Mouse (Mus musculus): ENCODE measurements around the gene Krt77. TPM values are rescaled to one million over a fixed set of nuclear protein-coding genes. Genes with fewer than 3 reads are reported as not detected.

Krt77 gene
- 0.29 and 0.54 TPM in 2 replicates for polyA plus RNA-seq (2015; fragmentation: Nextera tagmentation; extraction: Ambion mirVana)

DNA sequence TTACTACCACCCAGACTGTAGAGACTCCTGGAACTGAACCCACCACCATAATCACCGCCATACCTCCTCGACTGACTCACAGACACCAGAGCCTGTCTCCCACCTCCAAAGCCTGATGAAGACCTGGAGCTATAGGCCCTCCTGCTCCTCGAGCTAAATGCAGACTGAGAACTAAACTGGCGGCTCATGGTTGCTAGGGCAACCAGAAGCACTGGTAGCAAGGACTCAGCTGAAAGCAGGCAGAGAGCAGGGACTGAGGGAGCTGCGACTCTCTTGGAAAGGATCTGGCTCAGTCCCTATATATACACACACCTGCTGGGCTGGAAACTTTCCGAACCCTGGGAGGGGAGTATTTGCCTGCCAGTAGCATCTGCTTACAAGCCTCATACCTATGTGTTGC lies at the start of gene Krt77:
Gene Krt77 (minus strand): TSS at position 275 of the 400 bp plus-strand sequence.
- peak; percentile 47 for ATAC-seq (ENCODE audit: low FRiP score)
- no peak within 1 kb of the TSS for H3K4me2 ChIP-seq
- H3K9ac ChIP-seq (replicated peaks) = no peak within 1 kb of the TSS
- H3K4me3 ChIP-seq (replicated peaks) = no peak within 1 kb of the TSS
- H3K27me3 ChIP-seq (replicated peaks) = no peaks in the 10 kb centered on the region
- H3K27ac ChIP-seq (replicated peaks) = no peak within 1 kb of the TSS
- WGBS = 35% methylated on average over 6 of the region's 6 CpGs
- no peaks in the 10 kb centered on the region for H3K9me3 ChIP-seq (replicated peaks)
- peaks cover 9% of the 10 kb centered on the region; the same call in 1 of the 2 replicates for H3K4me1 ChIP-seq
- no peaks in the 10 kb centered on the region for H3K36me3 ChIP-seq

- no peak overlapping the region for H3K27ac ChIP-seq (replicated peaks)
- H3K27me3 ChIP-seq (replicated peaks) = no peaks in the 10 kb centered on the region
- no peak for ATAC-seq (ENCODE audit: low FRiP score)
- H3K36me3 ChIP-seq = no peaks in the 10 kb centered on the region
- H3K9ac ChIP-seq (replicated peaks) = no peak overlapping the region
- H3K4me2 ChIP-seq = no peak overlapping the region
- no peaks in the 10 kb centered on the region for H3K9me3 ChIP-seq (replicated peaks)
- 80% methylated on average over 2 of the region's 2 CpGs for WGBS
- no peak overlapping the region for H3K4me3 ChIP-seq (replicated peaks)
- no peaks in the 10 kb centered on the region for H3K4me1 ChIP-seq
Measured at GRCm38 (mm10) chr15:101916072-101916471, 46.6 kb upstream of the Krt77 start.

DNA sequence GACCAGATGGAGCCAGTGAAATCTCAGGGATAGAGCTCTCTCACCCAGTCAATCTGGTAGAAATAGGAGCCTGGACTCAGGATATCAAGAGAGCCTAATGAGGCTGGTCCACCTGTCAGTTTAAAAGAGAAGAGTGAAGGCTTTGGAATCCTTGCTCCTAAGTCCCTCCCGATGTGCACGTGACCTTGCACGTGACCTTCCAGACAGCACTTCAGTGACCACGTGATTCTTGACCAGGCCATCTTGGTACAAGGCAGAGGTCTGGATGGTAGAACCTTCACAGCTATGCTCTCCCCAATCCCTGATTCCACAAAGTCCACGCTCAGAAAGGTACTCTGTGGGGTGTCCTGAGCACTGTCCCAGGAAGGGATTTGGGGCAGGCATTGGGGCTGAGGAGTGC lies 35.3 kb upstream of the Krt77 start:
- 85% methylated on average over 5 of the region's 5 CpGs for WGBS

DNA sequence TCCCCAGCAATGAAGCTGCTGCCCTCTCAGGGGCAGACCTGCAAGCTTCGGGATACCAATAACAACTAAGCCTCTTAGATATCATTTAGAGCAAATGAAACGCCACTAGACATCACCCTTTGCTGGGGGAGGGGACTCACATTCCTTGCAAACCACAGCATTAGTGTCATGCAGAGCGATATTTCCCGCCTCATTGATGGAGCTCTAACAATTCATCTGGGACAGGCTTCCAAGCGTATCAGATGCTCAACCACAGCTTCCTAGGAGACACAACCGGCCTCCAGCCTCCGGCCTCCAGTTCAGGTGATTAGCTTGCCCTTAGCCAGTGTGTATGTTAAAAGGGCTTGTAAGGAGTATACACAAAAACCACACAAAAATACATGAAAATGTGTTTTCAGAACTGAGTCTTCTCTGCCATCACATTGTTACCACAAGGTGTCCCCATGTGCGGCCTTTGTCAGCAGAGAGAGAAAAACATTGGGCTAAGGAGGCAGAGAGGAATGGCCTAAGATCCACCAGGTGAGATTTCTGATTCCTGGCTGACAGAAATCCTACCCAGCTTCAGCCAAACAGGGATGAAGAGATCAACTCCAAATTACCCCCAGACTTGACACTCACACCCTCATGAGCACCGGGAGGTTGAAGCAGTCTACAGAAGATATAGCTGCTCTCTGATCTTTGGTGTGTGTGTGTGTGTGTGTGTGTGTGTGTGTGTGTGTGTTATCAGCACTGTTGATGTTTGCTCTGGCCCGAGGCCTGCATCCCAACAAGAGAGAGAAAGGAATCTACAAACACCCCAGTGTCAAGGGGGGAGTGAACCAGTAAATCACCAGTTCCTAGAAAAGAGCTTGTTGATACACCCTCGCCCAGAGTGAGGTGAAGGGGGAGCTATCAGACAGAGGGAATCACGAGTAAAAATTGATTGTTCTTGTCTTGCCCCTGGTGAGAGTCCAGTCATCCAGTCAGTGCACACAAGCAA lies 33.0 kb upstream of the Krt77 start:
- Histone ChIP-seq H3K9ac (replicated peaks) (no peak overlapping the region), H3K27me3 (replicated peaks) (no peaks in the 10 kb centered on the region), H3K36me3 (no peaks in the 10 kb centered on the region), H3K4me2 (no peak overlapping the region), H3K4me1 (peaks cover 4% of the 10 kb centered on the region), H3K4me3 (replicated peaks) (no peak overlapping the region), H3K27ac (replicated peaks) (no peak overlapping the region), H3K9me3 (replicated peaks) (no peaks in the 10 kb centered on the region)
- WGBS = 62% methylated on average over 12 of the region's 12 CpGs
- ATAC-seq (ENCODE audit: low FRiP score) = no peak

More for the DNA sequence above, 35.3 kb upstream of the Krt77 start:
- Histone ChIP-seq H3K4me1 (peaks cover 4% of the 10 kb centered on the region), H3K27ac (replicated peaks) (no peak overlapping the region), H3K4me2 (no peak overlapping the region), H3K9me3 (replicated peaks) (no peaks in the 10 kb centered on the region), H3K9ac (replicated peaks) (no peak overlapping the region), H3K4me3 (replicated peaks) (no peak overlapping the region), H3K36me3 (no peaks in the 10 kb centered on the region), H3K27me3 (replicated peaks) (no peaks in the 10 kb centered on the region)
- no peak for ATAC-seq (ENCODE audit: low FRiP score)

DNA sequence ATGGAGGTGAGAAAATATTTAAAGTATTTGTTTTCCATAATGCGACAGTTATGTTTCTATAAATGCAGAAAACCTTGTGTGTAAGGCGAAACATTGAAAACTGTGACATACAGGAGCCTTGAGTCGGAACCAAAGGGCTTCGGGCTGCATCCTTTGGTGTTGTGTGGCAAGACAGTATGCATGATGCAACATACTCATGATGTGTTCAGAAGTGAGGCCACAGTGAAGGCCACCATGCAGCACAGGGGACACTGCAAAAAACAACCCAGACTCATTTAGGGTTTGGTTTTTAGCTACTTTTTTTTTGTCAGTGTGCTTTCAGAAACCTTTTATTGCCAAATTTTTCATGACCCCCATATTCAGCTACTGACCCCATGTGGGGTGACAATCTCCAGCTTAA lies 25.7 kb upstream of the Krt77 start:
- no peaks in the 10 kb centered on the region for H3K9me3 ChIP-seq (replicated peaks)
- H3K4me3 ChIP-seq (replicated peaks) = no peak overlapping the region
- no peak overlapping the region for H3K4me2 ChIP-seq
- H3K4me1 ChIP-seq = no peaks in the 10 kb centered on the region
- H3K27me3 ChIP-seq (replicated peaks) = no peaks in the 10 kb centered on the region
- H3K36me3 ChIP-seq = no peaks in the 10 kb centered on the region
- H3K27ac ChIP-seq (replicated peaks) = no peak overlapping the region
- 95% methylated on average over 4 of the region's 4 CpGs for whole genome bisulfite sequencing
- no peak for ATAC-seq (ENCODE audit: low FRiP score)
- H3K9ac ChIP-seq (replicated peaks) = no peak overlapping the region

- Histone ChIP-seq H3K27ac (replicated peaks) (no peak within 1 kb of the TSS), H3K27me3 (replicated peaks) (no peaks in the 10 kb centered on the region), H3K9me3 (replicated peaks) (no peaks in the 10 kb centered on the region), H3K9ac (replicated peaks) (no peak within 1 kb of the TSS), H3K4me1 (no peaks in the 10 kb centered on the region), H3K4me3 (replicated peaks) (no peak within 1 kb of the TSS), H3K4me2 (no peak within 1 kb of the TSS), H3K36me3 (no peaks in the 10 kb centered on the region)
- no peak for ATAC-seq (ENCODE audit: low FRiP score)
- WGBS = 59% methylated on average over 4 of the region's 4 CpGs
Measured at GRCm38 (mm10) chr15:101892820-101893219, 23.3 kb upstream of the Krt77 start, which contains the start of gene Krt76. Gene Krt76, minus strand, starts transcription at chr15:101892920.

- ATAC-seq (ENCODE audit: low FRiP score) = no peak
- H3K4me2 ChIP-seq = no peak overlapping the region
- WGBS = 34% methylated on average over 11 of the region's 11 CpGs
Measured at GRCm38 (mm10) chr15:101879776-101880175, 10.3 kb upstream of the Krt77 start.

DNA sequence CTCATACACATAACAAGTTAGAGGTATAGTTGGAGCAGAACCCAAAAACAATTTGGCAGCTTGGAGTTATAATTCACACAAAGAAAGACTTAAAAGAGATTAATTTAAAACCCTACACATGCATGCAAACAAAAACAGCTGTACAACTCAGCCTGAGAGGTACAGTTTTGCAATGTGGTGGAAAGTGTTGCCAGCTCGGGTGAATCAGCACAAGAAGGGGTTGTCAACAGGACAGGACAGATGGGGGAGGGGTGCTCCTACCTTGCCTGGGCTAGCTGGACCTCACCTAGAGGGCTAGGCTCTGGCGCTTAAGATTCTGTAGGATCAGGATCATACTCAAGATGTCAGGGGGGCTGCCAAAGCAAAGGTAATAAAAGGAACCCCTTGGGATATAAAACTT lies 8.5 kb upstream of the Krt77 start:
- H3K9me3 ChIP-seq (replicated peaks) = no peaks in the 10 kb centered on the region
- H3K4me3 ChIP-seq (replicated peaks) = no peak overlapping the region
- ATAC-seq (ENCODE audit: low FRiP score) = no peak
- H3K4me2 ChIP-seq = no peak overlapping the region
- H3K27ac ChIP-seq (replicated peaks) = no peak overlapping the region
- WGBS = 65% methylated on average over 2 of the region's 2 CpGs
- no peak overlapping the region for H3K9ac ChIP-seq (replicated peaks)
- no peaks in the 10 kb centered on the region for H3K27me3 ChIP-seq (replicated peaks)
- no peaks in the 10 kb centered on the region for H3K4me1 ChIP-seq
- no peaks in the 10 kb centered on the region for H3K36me3 ChIP-seq

More at GRCm38 (mm10) chr15:101879776-101880175, 10.3 kb upstream of the Krt77 start:
- no peak overlapping the region for H3K9ac ChIP-seq (replicated peaks)
- no peaks in the 10 kb centered on the region for H3K27me3 ChIP-seq (replicated peaks)
- no peak overlapping the region for H3K27ac ChIP-seq (replicated peaks)
- H3K36me3 ChIP-seq = no peaks in the 10 kb centered on the region
- no peaks in the 10 kb centered on the region for H3K9me3 ChIP-seq (replicated peaks)
- no peak overlapping the region for H3K4me3 ChIP-seq (replicated peaks)
- no peaks in the 10 kb centered on the region for H3K4me1 ChIP-seq

GRCm38 (mm10) chr15:101874383-101874782 lies 4.9 kb upstream of the Krt77 start:
- no peaks in the 10 kb centered on the region for H3K9me3 ChIP-seq (replicated peaks)
- no peaks in the 10 kb centered on the region for H3K36me3 ChIP-seq
- H3K9ac ChIP-seq (replicated peaks) = no peak overlapping the region
- no peak overlapping the region for H3K27ac ChIP-seq (replicated peaks)
- WGBS = 85% methylated on average over 1 of the region's 1 CpGs
- no peaks in the 10 kb centered on the region for H3K27me3 ChIP-seq (replicated peaks)
- peaks cover 5% of the 10 kb centered on the region; the same call in 1 of the 2 replicates for H3K4me1 ChIP-seq
- ATAC-seq (ENCODE audit: low FRiP score) = no peak
- H3K4me2 ChIP-seq = no peak overlapping the region
- no peak overlapping the region for H3K4me3 ChIP-seq (replicated peaks)

DNA sequence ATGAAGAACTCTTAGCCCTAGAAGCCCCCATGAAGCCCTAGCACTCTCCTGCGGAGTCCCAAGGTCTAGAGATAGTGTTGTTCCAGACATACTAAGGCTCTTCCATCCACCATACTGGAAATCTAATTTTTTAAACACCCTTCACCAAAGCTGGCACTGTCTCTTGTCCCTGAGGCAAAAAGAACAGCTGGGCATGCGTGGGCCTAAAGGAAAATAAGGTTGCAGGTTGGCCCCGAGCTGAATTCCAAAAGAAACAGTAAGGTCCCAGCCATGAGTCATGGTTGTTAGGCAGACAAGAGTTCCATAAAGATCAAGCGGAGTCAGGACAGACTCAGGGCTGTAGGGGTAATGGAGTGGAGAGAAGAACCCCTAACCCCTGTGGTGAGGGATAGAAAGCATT lies 3.7 kb upstream of the Krt77 start:
- no peak for ATAC-seq (ENCODE audit: low FRiP score)
- H3K27ac ChIP-seq (replicated peaks) = no peak overlapping the region
- 39% methylated on average over 4 of the region's 4 CpGs for WGBS
- no peak overlapping the region for H3K9ac ChIP-seq (replicated peaks)
- H3K4me3 ChIP-seq (replicated peaks) = no peak overlapping the region
- H3K4me2 ChIP-seq = no peak overlapping the region
- no peaks in the 10 kb centered on the region for H3K27me3 ChIP-seq (replicated peaks)
- no peaks in the 10 kb centered on the region for H3K36me3 ChIP-seq
- H3K9me3 ChIP-seq (replicated peaks) = no peaks in the 10 kb centered on the region
- H3K4me1 ChIP-seq = peaks cover 9% of the 10 kb centered on the region; the same call in 1 of the 2 replicates

- no peak overlapping the region for H3K27ac ChIP-seq (replicated peaks)
- H3K36me3 ChIP-seq = no peaks in the 10 kb centered on the region
- no peak overlapping the region for H3K4me3 ChIP-seq (replicated peaks)
- no peak overlapping the region for H3K4me2 ChIP-seq
- H3K9me3 ChIP-seq (replicated peaks) = no peaks in the 10 kb centered on the region
- WGBS = 83% methylated on average over 7 of the region's 7 CpGs
- no peak for ATAC-seq (ENCODE audit: low FRiP score)
- H3K9ac ChIP-seq (replicated peaks) = no peak overlapping the region
- peaks cover 9% of the 10 kb centered on the region; the same call in 1 of the 2 replicates for H3K4me1 ChIP-seq
- H3K27me3 ChIP-seq (replicated peaks) = peaks cover 2% of the 10 kb centered on the region
Measured at GRCm38 (mm10) chr15:101866754-101867153, 2.8 kb downstream of the Krt77 start.

All from neural tube, embryonic 15.5 days (tissue).